Mouse (Mus musculus) embryo, embryonic 10 days (tissue): ENCODE measurements around the gene Gatad2b.
"Not testable (repeated sequence)": the region's sequence is repeated elsewhere in the genome, so short reads cannot be mapped to it uniquely, and the experiment has no call there.

ENCODE experiments used
- DNase-seq: peaks from one replicate; pipeline ENCODE4 v3.0.0-alpha.2; 2015; ENCODE audit warnings: low spot score

Gene Gatad2b

DNA sequence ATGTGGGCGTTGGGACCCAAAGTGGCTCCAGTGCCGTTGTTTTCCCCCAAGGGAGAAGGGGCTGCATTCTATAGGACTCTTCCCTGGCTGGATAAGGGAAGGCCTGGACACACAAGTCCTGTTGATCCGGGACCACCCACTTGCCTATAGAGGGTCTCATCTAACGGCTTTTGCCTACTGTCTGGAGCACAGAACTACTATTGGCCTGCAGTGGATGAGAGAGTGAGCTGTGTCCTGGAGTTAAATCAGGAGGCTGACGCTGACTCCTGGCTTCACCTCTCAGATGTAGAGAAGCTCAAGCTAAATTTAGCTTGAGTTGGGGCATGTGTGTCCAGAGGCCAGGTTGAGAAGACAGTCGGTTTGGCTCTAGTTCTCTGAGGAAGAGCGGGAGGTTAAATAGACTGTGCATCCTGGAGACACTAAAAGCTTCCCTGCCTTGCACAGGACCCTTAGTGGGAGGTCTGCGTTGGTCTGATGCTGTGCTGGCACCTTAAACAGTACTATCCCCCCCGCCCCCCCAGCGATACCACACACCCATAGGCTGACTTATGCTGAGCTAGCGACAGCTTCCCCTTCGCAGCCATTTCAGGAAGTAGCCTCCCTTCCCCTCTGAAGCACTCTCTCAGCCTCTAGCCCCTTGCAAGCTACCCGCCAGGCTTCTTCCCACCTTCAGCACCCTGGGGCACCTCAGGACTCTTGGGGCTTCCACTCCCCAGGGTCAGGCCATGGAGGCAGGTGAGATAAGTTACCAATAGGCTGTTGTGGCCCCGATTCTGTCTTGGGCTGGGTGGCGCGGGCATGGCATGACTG is 26.8 kb upstream of the Gatad2b start:
- no peak for DNase-seq

DNA sequence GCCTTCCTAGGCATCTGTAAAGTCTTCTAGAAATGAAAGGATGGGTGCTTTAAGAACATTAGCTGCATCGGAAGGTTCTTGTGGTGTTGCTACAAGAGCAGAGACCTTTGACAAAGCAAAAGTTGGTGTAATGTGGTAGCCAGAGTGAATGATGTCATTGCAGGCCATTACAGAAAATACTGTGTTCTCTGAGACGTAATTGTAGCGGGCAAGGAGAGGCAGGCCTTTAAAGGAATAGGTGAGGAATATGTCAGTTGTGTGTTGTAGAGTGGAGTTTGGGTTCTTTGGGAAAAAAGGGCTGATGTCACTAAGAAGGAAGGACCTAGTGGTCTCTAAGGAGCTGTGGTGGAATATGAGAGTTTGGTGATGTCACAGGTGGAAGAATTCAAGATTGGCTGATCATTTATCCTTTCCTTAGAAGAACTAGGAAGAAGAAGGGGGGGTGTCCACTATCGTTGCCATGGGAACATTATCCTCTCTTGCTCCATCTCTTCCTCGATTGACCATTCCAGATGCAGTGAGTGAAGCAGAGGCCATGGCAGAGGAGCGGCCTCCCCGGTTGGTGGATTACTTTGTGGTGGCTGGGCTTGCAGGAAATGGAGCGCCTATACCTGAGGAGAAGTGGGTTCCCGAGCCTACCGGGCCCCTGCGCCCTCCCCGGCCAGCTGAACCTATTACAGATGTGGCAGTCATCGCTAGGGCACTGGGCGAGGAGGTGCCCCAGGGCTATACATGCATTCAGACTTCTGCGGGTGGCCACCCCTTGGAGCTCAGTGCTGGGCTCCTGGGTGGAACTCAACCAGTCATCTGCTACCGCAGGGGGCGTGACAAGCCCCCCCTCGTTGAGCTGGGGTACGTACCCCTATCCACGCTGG is 25.8 kb upstream of the Gatad2b start:
- no peak for DNase-seq

DNA sequence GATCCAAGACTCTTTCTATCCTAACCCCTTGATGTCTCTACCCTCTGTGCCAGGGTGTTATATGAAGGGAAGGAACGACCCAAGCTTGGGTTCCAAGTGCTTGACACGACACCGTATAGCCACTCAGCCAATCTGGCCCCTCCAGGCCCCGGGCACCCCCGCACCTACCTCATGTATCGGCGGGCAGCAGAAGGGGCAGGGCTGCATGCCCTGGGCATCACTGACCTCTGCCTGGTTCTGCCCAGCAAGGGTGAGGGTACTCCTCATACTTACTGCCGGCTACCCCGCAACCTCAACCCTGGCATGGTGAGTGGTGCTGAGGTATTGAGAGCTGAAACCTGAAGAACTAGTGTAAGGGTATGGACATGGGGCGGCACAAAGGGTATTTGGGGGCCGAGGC is 24.8 kb upstream of the Gatad2b start:
- no peak for DNase-seq

DNA sequence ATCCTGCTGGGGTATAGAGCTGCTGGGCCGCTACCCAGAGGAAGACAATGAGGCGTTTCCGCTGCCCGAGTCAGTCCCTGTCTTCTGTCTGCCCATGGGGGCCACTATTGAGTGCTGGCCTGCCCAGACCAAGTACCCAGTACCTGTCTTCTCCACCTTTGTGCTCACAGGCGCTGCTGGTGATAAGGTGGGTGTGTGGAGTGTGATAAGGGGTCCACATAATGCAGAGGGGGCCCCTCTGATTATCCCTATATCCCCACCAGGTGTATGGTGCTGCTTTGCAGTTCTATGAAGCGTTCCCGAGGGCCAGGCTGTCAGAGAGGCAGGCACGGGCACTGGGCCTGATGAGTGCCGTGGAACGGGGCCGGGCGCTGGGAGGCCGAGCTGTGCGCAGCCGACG is 24.0 kb upstream of the Gatad2b start:
- no peak for DNase-seq

DNA sequence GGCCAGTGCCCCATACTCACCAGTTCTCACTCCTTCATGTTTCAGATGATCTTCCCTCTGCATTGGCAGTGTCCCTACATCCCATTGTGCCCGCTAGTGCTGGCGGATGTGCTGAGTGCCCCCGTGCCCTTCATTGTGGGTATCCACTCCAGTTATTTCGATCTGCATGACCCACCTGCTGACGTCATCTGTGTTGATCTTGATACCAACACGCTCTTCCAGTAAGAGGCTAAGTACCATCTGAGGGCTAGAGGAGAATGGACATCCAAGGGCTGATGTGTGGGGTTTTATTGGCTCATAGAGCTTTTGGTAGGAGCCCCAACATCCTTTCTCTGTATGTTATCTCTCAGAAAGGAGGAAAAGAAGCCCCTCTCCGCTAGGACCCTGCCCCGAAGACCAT is 22.2 kb upstream of the Gatad2b start:
- DNase-seq, result no peak

DNA sequence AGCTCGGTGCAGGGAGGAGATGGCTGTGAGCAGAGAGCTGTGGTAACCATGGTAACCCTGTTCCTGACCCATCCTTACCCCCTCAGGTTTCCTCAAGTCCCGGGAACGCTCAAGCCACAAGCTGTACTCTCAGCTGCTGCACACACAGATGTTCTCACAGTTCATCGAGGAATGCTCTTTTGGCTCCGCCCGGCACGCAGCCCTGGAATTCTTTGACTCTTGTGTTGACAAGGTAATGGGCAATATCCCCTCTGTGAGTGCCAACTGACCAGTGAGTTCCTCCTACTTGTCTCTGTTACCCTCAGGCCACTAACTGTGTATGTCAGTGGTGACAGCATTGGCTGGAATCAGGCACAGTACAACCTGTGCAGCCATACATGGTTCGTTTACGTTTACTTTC is 20.8 kb upstream of the Gatad2b start:
- no peak for DNase-seq

DNA sequence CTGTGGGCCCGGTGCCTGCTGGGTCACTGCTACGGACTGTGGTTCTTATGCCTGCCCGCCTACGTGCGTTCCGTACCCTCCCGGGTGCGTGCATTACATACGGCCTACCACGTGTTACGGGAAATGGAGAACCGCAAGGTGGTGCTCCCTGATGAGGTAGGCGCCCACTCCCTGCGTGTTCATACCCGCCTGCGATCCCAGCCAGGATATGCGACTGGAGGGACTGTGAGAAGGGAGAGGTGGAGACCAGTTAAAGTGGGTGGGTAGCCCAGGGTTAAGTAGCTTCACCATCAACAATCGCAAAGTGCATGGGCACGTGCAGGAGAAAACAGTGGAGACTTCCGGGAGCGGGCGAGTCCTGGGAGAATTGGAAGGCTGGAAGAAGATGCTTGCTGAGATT is 19.1 kb upstream of the Gatad2b start:
- DNase-seq, result no peak

DNA sequence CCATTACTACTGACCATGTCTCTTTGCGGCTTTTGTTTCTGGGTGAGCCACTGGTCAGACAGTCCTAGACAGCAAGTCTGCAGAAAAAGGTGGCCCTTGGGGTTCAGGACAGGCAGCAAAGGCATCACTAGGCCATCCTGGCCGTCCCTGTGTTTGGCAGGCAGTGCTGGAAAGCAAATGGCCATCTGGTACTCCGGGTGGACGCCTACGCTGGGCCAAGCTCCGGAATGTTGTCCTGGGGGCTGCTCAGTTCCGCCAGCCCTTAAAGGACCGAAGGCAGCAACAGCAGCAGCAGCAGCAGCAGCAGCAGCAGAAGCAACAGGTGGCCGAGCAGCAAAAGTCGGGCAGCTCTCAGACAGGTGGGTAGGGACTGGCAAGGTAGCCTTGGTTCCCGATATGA is 17.7 kb upstream of the Gatad2b start:
- DNase-seq, result no peak

DNA sequence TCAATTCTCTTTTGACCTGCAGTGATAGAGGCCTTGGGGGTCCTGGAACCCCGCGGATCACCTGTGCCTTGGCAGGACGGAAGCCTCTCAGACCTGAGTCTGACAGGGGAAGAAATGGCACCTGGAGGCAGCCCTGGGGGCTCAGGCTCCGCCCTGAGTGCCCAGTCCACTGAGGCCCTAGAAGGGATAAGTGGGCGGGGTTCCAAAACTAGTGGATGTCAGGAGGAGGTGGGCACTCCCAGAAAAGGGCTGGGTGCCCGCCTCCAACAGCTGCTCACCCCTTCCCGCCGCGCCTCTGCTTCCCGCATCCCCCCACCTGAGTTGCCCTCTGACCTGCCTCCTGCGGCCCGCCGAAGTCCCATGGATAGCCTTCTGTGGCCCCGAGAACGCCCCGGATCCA is 16.1 kb upstream of the Gatad2b start:
- DNase-seq, result no peak

DNA sequence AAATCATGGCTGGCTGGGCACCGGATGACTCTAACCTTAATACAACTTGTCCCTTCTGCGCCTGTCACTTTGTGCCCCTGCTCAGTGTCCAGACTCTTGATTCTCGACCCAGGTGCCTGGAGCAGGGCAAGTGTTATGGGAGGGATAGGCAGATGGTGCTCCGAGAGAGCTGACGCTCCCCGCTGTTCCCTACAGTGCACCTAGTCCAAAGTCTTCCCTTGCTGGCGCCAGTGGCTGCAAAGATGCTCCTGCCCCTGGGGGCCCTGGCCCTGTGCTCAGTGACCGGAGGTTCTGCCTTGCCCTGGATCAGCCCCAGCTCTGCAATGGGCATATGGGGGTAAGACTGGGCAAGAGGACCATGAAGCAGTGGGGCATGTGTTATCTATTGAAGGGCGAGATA is 15.2 kb upstream of the Gatad2b start:
- no peak for DNase-seq

DNA sequence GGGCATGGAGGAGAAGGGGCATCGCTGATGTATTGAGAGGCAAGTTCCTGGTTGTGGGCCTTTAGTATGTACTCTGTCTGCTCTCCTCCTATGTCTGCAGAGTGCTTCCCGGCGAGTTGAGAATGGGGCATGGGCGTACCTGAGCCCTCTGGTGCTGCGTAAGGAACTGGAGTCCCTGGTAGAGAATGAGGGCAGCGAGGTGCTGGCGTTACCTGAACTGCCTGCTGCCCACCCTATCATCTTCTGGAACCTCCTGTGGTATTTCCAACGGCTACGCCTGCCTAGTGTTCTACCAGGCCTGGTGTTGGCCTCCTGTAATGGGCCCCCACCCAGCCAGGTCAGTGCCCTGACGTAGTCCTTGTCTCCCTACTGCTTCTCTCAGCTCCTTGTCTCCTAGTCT is 14.8 kb upstream of the Gatad2b start:
- no peak for DNase-seq

DNA sequence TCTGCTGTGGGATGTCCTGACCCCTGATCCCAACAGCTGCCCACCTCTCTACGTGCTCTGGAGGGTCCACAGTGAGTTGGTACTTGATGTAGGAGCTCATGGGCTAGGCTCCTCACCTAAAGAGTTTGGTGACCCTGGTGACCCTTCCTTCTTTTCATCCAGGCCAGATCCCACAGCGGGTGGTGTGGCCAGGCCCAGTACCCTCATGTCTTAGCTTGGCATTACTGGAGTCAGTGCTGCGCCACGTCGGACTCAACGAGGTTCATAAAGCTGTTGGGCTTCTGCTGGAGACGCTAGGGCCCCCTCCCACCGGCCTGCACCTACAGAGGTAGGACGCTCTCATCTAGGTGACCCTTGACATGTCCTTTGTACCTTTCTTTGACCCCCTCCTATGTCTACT is 13.8 kb upstream of the Gatad2b start:
- no peak for DNase-seq

DNA sequence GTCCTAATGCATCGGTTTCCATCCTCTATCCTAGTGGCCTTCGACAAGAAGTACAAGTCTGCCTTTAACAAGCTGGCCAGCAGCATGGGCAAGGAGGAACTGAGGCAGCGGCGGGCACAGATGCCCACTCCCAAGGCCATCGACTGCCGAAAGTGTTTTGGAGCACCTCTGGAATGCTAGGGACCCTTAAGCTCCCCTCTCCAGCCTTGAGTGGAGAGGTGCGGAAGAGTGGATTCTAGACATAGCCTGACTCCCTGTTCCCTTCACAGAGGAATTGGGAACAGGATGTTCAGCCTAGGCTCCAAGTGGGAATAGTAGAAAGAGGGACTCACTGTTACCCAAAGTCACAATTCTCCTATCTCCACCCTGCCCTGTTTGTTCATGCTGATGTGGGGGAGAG is 13.2 kb upstream of the Gatad2b start:
- DNase-seq, result no peak

DNA sequence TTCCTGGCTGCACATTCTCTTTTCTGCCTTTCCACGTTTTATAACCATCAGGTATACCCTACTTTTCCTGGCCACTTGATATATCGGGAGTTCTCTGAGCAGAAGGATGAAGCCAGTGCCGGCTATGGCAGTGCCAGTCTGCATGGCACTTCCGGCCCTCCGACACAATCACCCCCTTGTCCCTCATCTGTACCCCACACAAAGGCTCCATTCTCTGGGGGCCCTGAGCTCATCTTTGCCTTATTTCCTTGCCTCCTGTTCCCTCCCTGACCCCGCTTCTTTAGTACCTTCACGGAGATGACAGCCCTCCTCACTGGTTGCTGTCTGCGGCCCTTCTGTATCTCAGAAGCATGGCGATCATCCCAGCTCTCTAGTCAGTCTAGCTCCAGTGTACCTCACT is 12.3 kb upstream of the Gatad2b start:
- no peak for DNase-seq

DNA sequence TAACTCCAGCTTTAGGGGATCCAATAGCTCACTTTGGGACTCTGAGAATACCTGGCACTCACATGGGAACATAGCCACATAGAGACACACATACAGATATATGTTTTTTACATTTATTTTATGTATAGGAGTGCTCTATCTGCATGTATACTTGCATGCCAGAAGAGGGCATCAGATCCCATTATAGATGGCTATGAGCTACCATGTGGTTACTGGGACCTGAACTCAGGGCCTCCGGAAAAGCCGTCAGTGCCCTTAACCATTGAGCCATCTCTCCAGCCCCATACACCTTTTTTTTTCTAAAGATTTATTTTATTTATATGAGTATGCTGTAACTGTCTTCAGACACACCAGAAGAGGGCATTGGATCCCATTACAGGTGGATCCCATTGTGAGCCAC is 8.8 kb upstream of the Gatad2b start:
- no peak for DNase-seq

DNA sequence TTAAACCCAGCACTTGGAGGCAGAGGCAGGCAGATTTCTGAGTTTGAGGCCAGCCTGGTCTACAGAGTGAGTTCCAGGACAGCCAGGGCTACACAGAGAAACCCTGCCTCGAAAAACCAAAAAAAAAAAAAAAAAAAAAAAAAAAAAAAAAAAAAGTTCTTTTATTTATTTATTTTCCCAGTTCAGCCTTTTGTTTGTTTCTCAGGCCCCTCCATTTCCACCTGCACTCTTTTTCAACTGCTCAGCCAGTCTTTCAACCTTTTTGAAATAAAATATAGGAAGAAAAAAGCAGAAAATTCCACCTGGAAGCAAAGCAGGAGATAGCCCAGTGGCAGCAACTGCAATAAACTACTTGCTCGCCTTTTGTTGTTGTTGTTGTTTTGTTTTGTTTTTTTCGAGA is 3.6 kb upstream of the Gatad2b start:
- not testable (repeated sequence) for DNase-seq

DNA sequence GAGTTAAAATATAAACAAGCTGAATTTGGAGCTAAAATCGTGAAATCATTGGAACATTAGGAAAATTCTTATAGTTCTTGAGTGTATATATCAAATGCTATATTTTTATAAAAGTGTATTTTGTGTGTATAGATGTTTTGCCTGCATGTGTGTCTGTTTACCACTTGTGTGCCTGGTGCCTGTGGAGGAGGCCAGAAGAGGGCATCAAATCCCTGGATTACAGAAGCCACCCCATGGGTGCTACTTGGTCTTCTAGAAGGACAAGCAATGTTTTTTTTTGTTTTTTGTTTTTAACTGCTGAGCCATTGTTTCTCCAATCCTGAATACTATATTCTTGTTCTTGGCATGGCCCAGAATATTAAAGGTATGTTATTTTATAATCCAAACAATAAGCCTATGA is 2.4 kb upstream of the Gatad2b start:
- DNase-seq, result no peak

DNA sequence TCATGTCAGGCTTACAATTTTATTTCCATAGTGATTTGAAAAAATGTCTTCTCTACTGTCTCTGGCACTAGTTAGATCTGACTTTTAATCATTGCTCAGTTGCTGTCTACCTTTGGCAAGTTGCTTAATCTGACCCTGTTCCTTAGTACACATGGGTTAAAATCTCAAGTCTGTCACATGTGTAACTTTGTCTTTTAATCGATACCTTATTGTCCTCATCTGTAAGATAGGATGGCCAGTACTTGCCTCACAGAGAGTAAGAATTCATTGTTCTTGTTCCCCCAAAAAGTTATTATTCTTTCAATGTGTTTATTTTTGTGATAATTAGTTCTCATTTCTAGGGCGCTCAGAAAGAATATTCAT is 1.0 kb upstream of the Gatad2b start:
- no peak for DNase-seq

DNA sequence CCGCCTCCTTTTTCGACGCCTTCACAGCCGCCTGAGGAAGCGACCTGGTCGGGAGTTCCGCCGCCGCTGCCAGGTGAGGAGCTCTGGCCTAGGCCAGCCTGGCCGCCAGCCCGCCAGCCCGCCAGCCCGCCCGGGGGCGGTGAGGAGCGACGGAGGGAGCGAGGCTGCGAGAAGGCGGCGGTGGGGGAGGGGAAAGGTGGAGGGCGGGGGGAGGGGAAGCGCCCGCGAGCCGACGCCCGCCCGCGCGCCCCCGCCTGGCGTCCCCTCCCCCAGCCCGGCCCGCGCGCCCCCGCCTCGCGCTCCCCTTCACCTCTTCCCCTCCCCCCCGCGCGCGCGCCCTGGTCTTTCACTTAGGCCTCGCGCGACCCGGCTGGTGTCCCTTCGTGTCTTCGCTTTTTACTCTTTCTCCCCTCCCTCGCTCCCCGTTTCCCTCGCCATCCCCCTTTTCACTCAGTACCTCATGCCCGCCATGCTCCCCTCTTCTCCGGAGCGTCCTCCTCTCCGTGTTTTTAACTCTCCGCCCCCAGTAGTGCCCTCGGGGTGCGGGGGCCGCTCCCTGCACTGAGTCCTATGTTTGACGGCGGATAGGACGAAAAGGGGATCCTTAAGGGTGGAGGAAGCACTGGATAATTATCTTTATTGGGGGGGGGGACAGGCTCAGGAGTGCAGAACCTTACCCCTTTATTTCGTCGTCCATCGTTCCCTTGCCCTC is 530 bp downstream of the Gatad2b start:
- DNase-seq, result peak; percentile 82

DNA sequence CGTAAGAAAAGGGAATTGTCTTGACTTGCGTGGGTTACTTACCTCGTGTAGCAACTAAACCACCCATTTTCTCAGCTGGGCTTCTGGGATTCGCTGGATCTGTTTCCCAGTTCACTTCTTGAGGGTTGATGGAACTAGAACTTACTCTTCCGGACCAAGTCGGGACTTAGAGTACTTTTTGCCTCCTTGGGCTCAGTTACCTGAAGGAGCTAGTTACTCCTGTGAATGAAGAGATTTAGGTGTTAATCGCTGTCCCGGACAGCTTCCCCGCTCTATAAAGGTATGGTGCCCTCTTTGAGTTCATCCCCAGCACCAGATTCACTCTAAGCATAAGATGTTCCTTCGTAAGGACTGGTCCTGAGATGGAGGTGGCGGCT is 1.1 kb downstream of the Gatad2b start:
- DNase-seq, result peak; percentile 14

DNA sequence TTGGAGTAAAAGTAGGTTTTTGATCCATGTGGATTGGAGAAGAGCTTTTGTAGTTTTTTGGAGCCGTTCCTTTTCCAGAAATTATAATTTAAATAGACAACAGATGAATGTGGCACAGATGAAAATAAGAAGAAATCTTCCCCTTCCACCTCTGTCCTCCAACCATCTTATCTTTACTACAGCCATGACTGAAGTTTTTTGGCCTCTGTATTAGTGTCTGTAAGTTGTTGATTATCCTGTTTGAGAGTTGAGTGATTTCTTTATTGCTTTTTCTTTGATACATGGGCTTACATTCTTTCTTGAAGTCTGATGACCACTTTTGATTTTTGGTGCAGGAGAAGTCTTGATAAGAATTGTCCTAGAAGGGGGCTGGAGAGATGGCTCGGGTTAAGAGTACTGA is 1.7 kb downstream of the Gatad2b start:
- no peak for DNase-seq

DNA sequence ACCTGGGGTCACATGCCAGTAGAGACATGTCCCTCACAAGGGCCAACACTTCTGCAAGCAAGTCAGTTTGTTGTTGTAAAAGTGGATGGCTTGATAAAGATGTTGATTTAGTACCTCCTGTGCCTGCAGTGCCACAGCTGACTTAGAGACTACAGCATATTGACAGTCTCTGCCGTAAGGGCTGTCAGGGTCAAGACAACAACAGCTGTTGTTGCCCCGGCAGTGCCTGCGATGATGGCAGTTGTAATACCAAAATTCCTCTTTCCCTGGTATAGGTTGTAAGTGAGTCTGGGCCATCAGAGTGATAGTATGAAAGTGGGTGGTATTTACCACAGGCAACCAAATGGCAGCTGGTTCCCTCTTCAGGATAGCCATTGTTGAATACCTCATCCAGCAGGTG is 12.8 kb downstream of the Gatad2b start:
- no peak for DNase-seq

DNA sequence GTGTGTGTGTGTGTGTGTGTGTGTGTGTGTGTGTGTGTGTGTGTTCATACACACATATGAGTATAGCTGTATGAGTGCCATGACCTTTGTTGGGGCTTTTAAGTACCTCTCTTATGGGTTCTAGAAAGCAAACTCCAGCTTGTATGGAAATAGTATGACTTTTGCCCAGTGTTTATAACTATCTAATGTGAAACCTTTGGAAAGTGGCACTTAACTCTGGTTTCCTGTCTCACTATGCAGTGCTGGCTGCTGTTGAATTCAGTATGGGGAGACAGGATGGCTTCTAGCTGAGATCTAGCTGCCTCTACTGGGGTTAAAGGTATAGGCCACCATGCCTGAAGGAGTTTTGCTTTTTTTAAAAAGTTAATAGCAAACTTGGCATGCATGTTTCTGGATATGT is 16.6 kb downstream of the Gatad2b start:
- DNase-seq, result no peak
